18 mouse cellular contexts compared by ENCODE assay signal in the genomic region with DNA sequence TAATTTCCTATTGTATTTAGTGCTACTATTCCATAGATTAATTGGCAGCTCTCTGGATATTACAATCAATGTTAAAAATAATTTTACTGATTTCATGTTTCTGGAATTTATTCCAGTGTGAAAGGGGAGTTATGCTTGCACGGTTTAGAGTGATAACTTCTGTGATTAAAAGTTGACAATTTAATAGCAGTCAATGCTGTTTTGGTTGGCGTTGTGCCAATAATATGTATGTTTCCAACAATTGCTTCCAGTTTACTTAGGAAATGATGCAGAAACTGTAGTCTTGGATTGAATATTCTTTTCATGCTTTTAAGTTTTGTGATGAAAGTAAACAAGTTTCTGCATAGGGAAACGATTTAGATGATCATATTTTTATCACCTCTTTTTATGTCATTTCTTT.
"Had no signal": no experiment of that assay in that cellular context is flagged by ENCODE, and none has a peak within 500 bp of the region (broad histone marks: within the 10 kb centered on the region; RNA-seq: fewer than 3 reads in every experiment).

No protein-coding gene starts in this region.

- H3K4me2 ChIP-seq: kidney, embryonic 15.5 days; limb, embryonic 15.5 days; liver, embryonic 11.5 days; midbrain, embryonic 11.5 days; midbrain, embryonic 15.5 days; neural tube, embryonic 13.5 days; stomach, embryonic 15.5 days had no signal

- H3K4me1 ChIP-seq: midbrain, embryonic 15.5 days; neural tube, embryonic 13.5 days; stomach, embryonic 15.5 days had no signal

- H3K27me3 ChIP-seq: kidney, embryonic 15.5 days; limb, embryonic 15.5 days; midbrain, embryonic 15.5 days; neural tube, embryonic 13.5 days; stomach, embryonic 15.5 days had no signal

- H3K9me3 ChIP-seq: kidney, embryonic 15.5 days; limb, embryonic 15.5 days; midbrain, embryonic 15.5 days; neural tube, embryonic 13.5 days; stomach, embryonic 15.5 days had no signal

- H3K4me3 ChIP-seq: kidney, embryonic 15.5 days; layer of hippocampus, adult 2 months; limb, embryonic 15.5 days; midbrain, embryonic 15.5 days; myocyte; neural tube, embryonic 13.5 days; stomach, embryonic 15.5 days had no signal

- DNase-seq: kidney, adult 8-10 months; kidney, postnatal 25 days; layer of hippocampus, adult 9-11 months; liver, postnatal 0 days; lung, postnatal 14 days; retina, postnatal 1 day; right cerebral cortex, postnatal 25 days; thymus, postnatal 25 days had no signal

- H3K27ac ChIP-seq: liver, embryonic 14.5 days; midbrain, embryonic 15.5 days; stomach, embryonic 15.5 days had no signal

- ATAC-seq: liver, postnatal 0 days; midbrain, embryonic 15.5 days had no signal

- H3K9ac ChIP-seq: kidney, embryonic 15.5 days; limb, embryonic 15.5 days; liver, embryonic 14.5 days; liver, postnatal 0 days; midbrain, embryonic 15.5 days; neural tube, embryonic 13.5 days; stomach, embryonic 15.5 days had no signal
